Comparison of ENCODE assay signal across 12 mouse cellular contexts in genomic region chr16:50398564-50398963, GRCm38 (mm10). TPM values are rescaled to one million over a fixed set of nuclear protein-coding genes. Genes with fewer than 3 reads are reported as not detected.
DNase-seq lines count a peak whose midpoint lies in the region; ATAC-seq and TF ChIP-seq lines count a peak whose summit lies in the region.
"Had no signal": no experiment of that assay in that cellular context is flagged by ENCODE, and none has a peak within 500 bp of the region (broad histone marks: within the 10 kb centered on the region; RNA-seq: fewer than 3 reads in every experiment).

No protein-coding gene starts in this region.

- no peaks in the 10 kb centered on the region for H3K4me1 ChIP-seq in kidney, adult 2 months (ENCODE audit: control insufficient read depth, insufficient read depth, low read length)
- no peaks in the 10 kb centered on the region for H3K4me1 ChIP-seq in kidney, embryonic 14.5 days (ENCODE audit: control insufficient read depth, insufficient read depth, low read length)
- no peaks in the 10 kb centered on the region for H3K4me1 ChIP-seq in testis, adult 2 months (ENCODE audit: control insufficient read depth, insufficient read depth, low read length)

- ATAC-seq in kidney, embryonic 14.5 days (ENCODE audit: low FRiP score, low TSS enrichment) = no peak
- ATAC-seq: inflammation-experienced regulatory T-cells, adult 6 months had no signal

- no peak overlapping the region for H3K9ac ChIP-seq in kidney, embryonic 14.5 days (ENCODE audit: low read depth, low read length)

- no peak overlapping the region for H3K4me2 ChIP-seq in kidney, embryonic 14.5 days (replicated peaks; ENCODE audit: low read depth, low read length)
- H3K4me2 ChIP-seq: midbrain, embryonic 11.5 days had no signal

- no peak for TF ChIP-seq POLR2A in kidney, adult 2 months (IDR thresholded peaks at IDR 0.05; ENCODE audit: low read depth, low read length)
- no peak for TF ChIP-seq POLR2A in testis, adult 2 months (IDR thresholded peaks at IDR 0.05; ENCODE audit: control insufficient read depth, low read depth, low read length)

- H3K4me3 ChIP-seq in kidney, adult 2 months (ENCODE audit: insufficient read depth, low read depth, low read length) = no peak overlapping the region
- no peak overlapping the region for H3K4me3 ChIP-seq in kidney, embryonic 14.5 days (ENCODE audit: low read length)
- no peak overlapping the region for H3K4me3 ChIP-seq in testis, adult 2 months (ENCODE audit: control insufficient read depth, low read depth, low read length)

- no peaks in the 10 kb centered on the region for H3K9me3 ChIP-seq in kidney, embryonic 14.5 days (ENCODE audit: control insufficient read depth, low read length)

- WGBS in kidney, adult 2 months = 90% methylated on average over 4 of the region's 4 CpGs
- WGBS in kidney, embryonic 14.5 days = 83% methylated on average over 4 of the region's 4 CpGs

- no peak overlapping the region for H3K27ac ChIP-seq in kidney, adult 2 months (ENCODE audit: insufficient read depth, low read depth, low read length)
- H3K27ac ChIP-seq in kidney, embryonic 14.5 days (ENCODE audit: low read depth, low read length) = no peak overlapping the region
- no peak overlapping the region for H3K27ac ChIP-seq in testis, adult 2 months (ENCODE audit: control insufficient read depth, insufficient read depth, low read depth, low read length)

- no peak for DNase-seq in kidney, adult 2 months
- no peak for DNase-seq in testis, postnatal 14 days (ENCODE audit: low spot score)
- DNase-seq in R1 (ENCODE audit: low read depth, low spot score) = peak; percentile 54
- peak; percentile 37 for DNase-seq in thymus, postnatal 4 days
- no peak for DNase-seq in frontal cortex, adult 2 months (ENCODE audit: extremely low spot score in 1 of 2, low spot score in 1 of 2)
- DNase-seq: adrenal gland, postnatal 25 days; cerebellum, adult 11 months; gastrocnemius, postnatal 14 days had no signal

- TF ChIP-seq CTCF in kidney, adult 2 months (conservative IDR thresholded peaks at IDR 0.05; ENCODE audit: insufficient read depth, insufficient read length, low read depth, low read length) = peak; percentile 44; the same call in 1 of the 2 replicates
- TF ChIP-seq CTCF in testis, adult 2 months (IDR thresholded peaks at IDR 0.05; ENCODE audit: control insufficient read depth, insufficient read depth, insufficient replicate concordance, low read depth, low read length) = peak; percentile 25; the same call in 1 of the 2 replicates

- no peaks in the 10 kb centered on the region; the same call in 1 of the 2 replicates for H3K36me3 ChIP-seq in kidney, adult 2 months (ENCODE audit: control insufficient read depth, insufficient read depth, low read length)
- H3K36me3 ChIP-seq in kidney, embryonic 14.5 days (ENCODE audit: control insufficient read depth, insufficient read depth, low read length) = no peaks in the 10 kb centered on the region; the same call in 1 of the 2 replicates
- no peaks in the 10 kb centered on the region for H3K36me3 ChIP-seq in testis, adult 2 months (ENCODE audit: control insufficient read depth, insufficient read depth, low read length)

- no peaks in the 10 kb centered on the region for H3K27me3 ChIP-seq in kidney, adult 2 months (replicated peaks; ENCODE audit: control insufficient read depth, insufficient read depth, low read length)
- no peaks in the 10 kb centered on the region for H3K27me3 ChIP-seq in kidney, embryonic 14.5 days (ENCODE audit: control insufficient read depth, insufficient read depth, low read length)
- H3K27me3 ChIP-seq in testis, adult 2 months (ENCODE audit: control insufficient read depth, insufficient read depth, low read length) = no peaks in the 10 kb centered on the region

RNA-seq across cellular contexts. Expression of gene Bbx, which starts 33.6 kb away (rescaled TPM):
- 7.4 and 8.2 TPM in 2 replicates for polyA plus RNA-seq in kidney, adult 2 months (2012; rRNA removed)
- polyA plus RNA-seq in kidney, embryonic 14.5 days (2014; fragmentation: Nextera tagmentation; extraction: Ambion mirVana) = 52.4 and 64.9 TPM in 2 replicates
- 52.7 and 55.5 TPM in 2 replicates for polyA plus RNA-seq in testis, adult 2 months (2012; rRNA removed)
- 12.1 and 12.3 TPM in 2 replicates for polyA plus RNA-seq in frontal cortex, adult 2 months (2012; rRNA removed)

Comparison
In these comparisons a context has a peak if more than half of its experiments do, and no peak if none do; other contexts are left out.
1. DNase-seq: peak in R1 (single experiment) and thymus, postnatal 4 days (single experiment); none in kidney, adult 2 months (single experiment), testis, postnatal 14 days (single experiment) and frontal cortex, adult 2 months (0 of 2).